Mouse (Mus musculus) T-cell, adult 2 months (primary cell): Measurements from ENCODE around the gene Ezh1.

Source experiments
- DNase-seq: peaks from one replicate; pipeline ENCODE4 v3.0.0; 2022; ENCODE audit warnings: low spot score

Ezh1 gene

GRCm38 (mm10) chr11:101143338-101144225, 82.7 kb downstream of the Ezh1 start:
- DNase-seq: peak; percentile 58

- DNase-seq: no peak
Observed at GRCm38 (mm10) chr11:101142215-101142967, 83.9 kb downstream of the Ezh1 start.
